Mouse (Mus musculus): ENCODE data around the gene Gm20388. TPM values are rescaled to one million over a fixed set of nuclear protein-coding genes. Genes with fewer than 3 reads are reported as not detected.
A peak's percentile ranks its signal among the peaks of the same experiment; 100 is the strongest.

The Gm20388 gene
- polyA plus RNA-seq, 1 experiment from 2014 or later = 12.4 TPM

DNA sequence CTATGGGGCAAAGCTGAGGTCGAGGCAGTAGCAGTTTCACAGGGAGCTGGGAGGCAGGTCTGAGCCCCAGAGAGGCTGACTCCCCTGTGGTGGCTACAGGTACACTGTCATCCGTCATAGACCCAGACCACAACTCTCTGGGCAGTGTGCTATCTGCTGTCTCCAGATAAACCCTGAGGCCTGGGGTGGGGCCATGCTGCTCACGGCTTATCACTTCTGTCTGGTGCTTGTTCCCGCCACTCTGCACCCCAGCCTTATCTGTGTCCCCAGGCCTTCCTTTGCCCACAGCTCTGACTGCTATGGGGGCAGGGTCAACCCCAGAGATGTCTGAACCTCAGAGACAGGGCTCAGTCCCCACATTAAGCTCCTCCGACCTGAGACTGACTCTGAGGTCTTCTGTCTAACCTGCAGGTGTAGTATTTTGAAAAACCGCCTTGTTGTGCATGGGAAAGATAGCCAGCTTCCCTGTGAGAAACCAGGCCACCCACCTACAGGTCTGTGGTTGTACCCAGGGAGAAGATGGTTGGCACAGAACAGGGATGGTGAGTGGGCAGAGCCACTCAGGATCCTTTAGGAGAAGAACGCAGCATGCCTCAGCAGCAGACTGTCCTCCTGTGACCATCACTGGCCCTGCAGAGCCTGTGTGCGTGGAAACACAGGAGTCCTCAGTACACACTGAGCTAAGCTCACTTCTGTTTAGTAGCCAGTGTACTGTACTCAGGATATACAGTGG lies 461.2 kb downstream of the Gm20388 start:
- Histone ChIP-seq H3K9ac (ENCODE audit: low read depth, low read length) (no peak overlapping the region; the same call in 1 of the 2 replicates), H3K27ac (ENCODE audit: low read depth, low read length) (no peak overlapping the region), H3K36me3 (ENCODE audit: control insufficient read depth, insufficient read depth, low read length) (no peaks in the 10 kb centered on the region), H3K9me3 (ENCODE audit: control insufficient read depth, low read length) (no peaks in the 10 kb centered on the region), H3K4me2 (ENCODE audit: low read length) (no peak overlapping the region), H3K4me1 (ENCODE audit: control insufficient read depth, insufficient read depth, low read depth, low read length) (peaks cover 30% of the 10 kb centered on the region), H3K4me3 (ENCODE audit: low read length) (no peak overlapping the region), H3K27me3 (replicated peaks; ENCODE audit: control insufficient read depth, insufficient read depth, low read length) (0 out of 2 replicates have a peak, but pooled peaks cover 4% of the 10 kb centered on the region)
- no peak for ATAC-seq
- 77% methylated on average over 8 of the region's 8 CpGs for WGBS

DNA sequence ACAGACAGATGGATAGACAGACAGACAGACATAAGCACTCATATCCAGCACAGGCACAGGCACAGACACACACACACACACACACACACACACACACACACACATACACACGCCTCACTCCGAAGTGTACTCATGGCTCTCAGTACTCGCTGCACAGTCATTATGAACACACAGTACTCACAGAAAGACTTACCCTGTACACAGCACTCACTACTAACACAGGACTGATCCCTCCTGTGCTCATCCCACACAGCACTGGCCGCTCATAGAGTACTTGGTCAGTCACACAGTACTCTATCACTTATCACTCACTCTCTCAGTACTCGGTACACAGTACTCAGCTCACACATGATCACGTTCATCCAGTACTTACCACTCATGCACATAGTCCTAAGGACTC lies 462.0 kb downstream of the Gm20388 start:
- no peak for ATAC-seq
- 96% methylated on average over 6 of the region's 6 CpGs for WGBS
- H3K4me1 ChIP-seq (ENCODE audit: control insufficient read depth, insufficient read depth, low read depth, low read length) = peaks cover 29% of the 10 kb centered on the region

DNA sequence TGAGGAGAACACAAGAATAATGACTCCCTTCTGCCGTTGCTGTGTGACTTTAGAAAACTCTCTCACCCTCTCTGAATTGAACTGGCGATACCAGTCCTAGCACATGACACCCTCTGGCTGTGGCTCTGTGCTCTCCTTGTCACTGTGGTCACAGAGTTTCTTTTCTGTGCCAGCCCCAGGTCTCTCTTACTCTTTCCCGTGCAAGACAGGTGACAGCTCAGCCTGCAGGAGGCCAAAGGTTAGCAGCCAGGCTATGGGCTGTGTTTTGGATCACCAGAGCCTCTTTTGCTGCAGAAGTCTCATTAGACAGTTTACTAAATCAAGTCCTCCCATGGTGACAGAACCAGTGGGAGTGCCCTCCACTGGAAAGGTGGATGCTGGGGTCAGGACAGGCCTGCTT lies 463.0 kb downstream of the Gm20388 start:
- ATAC-seq = no peak
- no peak overlapping the region for H3K4me2 ChIP-seq (ENCODE audit: low read length)
- 0 out of 2 replicates have a peak, but pooled peaks cover 4% of the 10 kb centered on the region for H3K27me3 ChIP-seq (replicated peaks; ENCODE audit: control insufficient read depth, insufficient read depth, low read length)
- H3K9me3 ChIP-seq (ENCODE audit: control insufficient read depth, low read length) = no peaks in the 10 kb centered on the region
- 74% methylated on average over 3 of the region's 3 CpGs for WGBS
- no peak overlapping the region for H3K27ac ChIP-seq (ENCODE audit: low read depth, low read length)
- H3K9ac ChIP-seq (ENCODE audit: low read depth, low read length) = no peak overlapping the region
- H3K4me3 ChIP-seq (ENCODE audit: low read length) = no peak overlapping the region
- peaks cover 32% of the 10 kb centered on the region for H3K4me1 ChIP-seq (ENCODE audit: control insufficient read depth, insufficient read depth, low read depth, low read length)
- H3K36me3 ChIP-seq (ENCODE audit: control insufficient read depth, insufficient read depth, low read length) = no peaks in the 10 kb centered on the region

More for the DNA sequence above, 462.0 kb downstream of the Gm20388 start:
- Histone ChIP-seq H3K9ac (ENCODE audit: low read depth, low read length) (no peak overlapping the region), H3K27ac (ENCODE audit: low read depth, low read length) (no peak overlapping the region), H3K4me3 (ENCODE audit: low read length) (no peak overlapping the region), H3K27me3 (replicated peaks; ENCODE audit: control insufficient read depth, insufficient read depth, low read length) (0 out of 2 replicates have a peak, but pooled peaks cover 4% of the 10 kb centered on the region), H3K4me2 (ENCODE audit: low read length) (no peak overlapping the region), H3K36me3 (ENCODE audit: control insufficient read depth, insufficient read depth, low read length) (no peaks in the 10 kb centered on the region), H3K9me3 (ENCODE audit: control insufficient read depth, low read length) (no peaks in the 10 kb centered on the region)

DNA sequence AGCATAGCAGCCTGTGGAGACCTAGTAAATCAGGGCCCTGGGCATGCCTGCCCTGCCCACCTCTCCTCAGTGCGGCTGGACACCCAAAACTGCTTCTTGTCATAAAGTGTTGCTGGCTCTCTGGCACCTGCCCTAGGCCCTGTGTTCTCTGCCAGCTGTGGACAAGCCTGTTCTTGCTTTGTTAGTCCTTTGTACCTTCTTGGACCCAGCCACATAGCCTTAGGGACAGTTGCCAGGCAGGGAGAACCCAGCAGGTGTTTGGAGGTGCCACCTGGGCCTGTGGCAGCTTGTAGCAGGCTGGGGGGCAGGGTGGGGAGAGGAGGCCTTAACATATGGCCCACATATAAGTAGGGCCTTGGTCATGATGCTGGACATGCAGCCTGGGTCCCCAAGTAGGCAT lies 463.4 kb downstream of the Gm20388 start:
- peak overlapping the region; percentile 63; the same call in 1 of the 2 replicates for H3K27ac ChIP-seq (ENCODE audit: low read depth, low read length)
- H3K9me3 ChIP-seq (ENCODE audit: control insufficient read depth, low read length) = no peaks in the 10 kb centered on the region
- 0 out of 2 replicates have a peak, but pooled peaks cover 4% of the 10 kb centered on the region for H3K27me3 ChIP-seq (replicated peaks; ENCODE audit: control insufficient read depth, insufficient read depth, low read length)
- H3K4me3 ChIP-seq (ENCODE audit: low read length) = no peak overlapping the region
- ATAC-seq = no peak
- no peak overlapping the region for H3K4me2 ChIP-seq (ENCODE audit: low read length)
- no peaks in the 10 kb centered on the region for H3K36me3 ChIP-seq (ENCODE audit: control insufficient read depth, insufficient read depth, low read length)
- H3K4me1 ChIP-seq (ENCODE audit: control insufficient read depth, insufficient read depth, low read depth, low read length) = peaks cover 30% of the 10 kb centered on the region
- 50% methylated on average over 1 of the region's 1 CpGs for WGBS
- no peak overlapping the region for H3K9ac ChIP-seq (ENCODE audit: low read depth, low read length)

DNA sequence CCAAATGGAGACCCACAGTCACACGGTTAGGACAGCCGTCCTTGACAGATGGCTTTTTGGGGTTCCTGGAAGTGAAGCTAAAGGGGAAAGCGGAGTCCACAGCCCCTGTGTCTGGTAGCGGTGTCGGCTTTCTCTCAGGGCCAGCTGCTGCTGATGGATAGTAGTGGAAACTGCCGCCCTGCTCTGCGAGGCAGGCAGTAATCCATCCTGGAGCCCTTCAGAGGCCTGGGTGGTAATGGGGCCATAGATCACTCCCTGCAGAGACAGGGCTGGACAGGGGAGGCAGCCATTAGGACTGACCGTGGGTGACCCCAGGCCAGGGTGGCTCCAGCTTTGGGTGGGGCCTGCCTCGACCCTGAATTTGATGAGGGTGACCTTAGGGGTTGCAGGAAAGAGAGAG lies 463.9 kb downstream of the Gm20388 start:
- Histone ChIP-seq H3K4me2 (ENCODE audit: low read length) (no peak overlapping the region), H3K4me1 (ENCODE audit: control insufficient read depth, insufficient read depth, low read depth, low read length) (peaks cover 30% of the 10 kb centered on the region), H3K27me3 (replicated peaks; ENCODE audit: control insufficient read depth, insufficient read depth, low read length) (0 out of 2 replicates have a peak, but pooled peaks cover 4% of the 10 kb centered on the region), H3K36me3 (ENCODE audit: control insufficient read depth, insufficient read depth, low read length) (no peaks in the 10 kb centered on the region), H3K27ac (ENCODE audit: low read depth, low read length) (peak overlapping the region; percentile 63; the same call in 1 of the 2 replicates), H3K9ac (ENCODE audit: low read depth, low read length) (0 out of 2 replicates have a peak overlapping the region, but pooled peaks have one; percentile 23), H3K9me3 (ENCODE audit: control insufficient read depth, low read length) (no peaks in the 10 kb centered on the region), H3K4me3 (ENCODE audit: low read length) (no peak overlapping the region)
- 0 out of 2 replicates have a peak, but pooled peaks have one; percentile 31 for ATAC-seq
- WGBS = 38% methylated on average over 9 of the region's 9 CpGs

DNA sequence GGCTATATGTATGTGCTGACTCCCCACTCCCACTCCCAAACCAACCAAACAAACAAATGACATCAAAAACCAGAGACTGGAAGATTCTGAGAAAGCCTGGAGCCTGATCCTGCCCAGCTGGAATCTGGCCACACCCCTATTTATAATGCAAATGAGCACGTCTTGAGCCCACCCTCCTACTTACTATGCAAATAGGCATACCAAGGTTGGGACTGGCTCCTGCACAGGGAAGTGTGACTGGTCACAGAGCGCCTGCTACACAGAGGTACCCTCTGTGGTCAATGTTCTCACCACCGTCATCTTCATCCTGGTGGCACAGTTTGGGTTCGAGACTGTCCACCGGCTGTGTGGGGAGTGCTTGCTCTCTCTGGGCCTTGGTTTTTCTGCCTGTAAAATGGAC lies 464.5 kb downstream of the Gm20388 start:
- WGBS = 48% methylated on average over 5 of the region's 5 CpGs
- Histone ChIP-seq H3K9me3 (ENCODE audit: control insufficient read depth, low read length) (no peaks in the 10 kb centered on the region), H3K4me2 (ENCODE audit: low read length) (no peak overlapping the region), H3K4me3 (ENCODE audit: low read length) (no peak overlapping the region), H3K36me3 (ENCODE audit: control insufficient read depth, insufficient read depth, low read length) (no peaks in the 10 kb centered on the region), H3K4me1 (ENCODE audit: control insufficient read depth, insufficient read depth, low read depth, low read length) (peaks cover 29% of the 10 kb centered on the region), H3K27me3 (replicated peaks; ENCODE audit: control insufficient read depth, insufficient read depth, low read length) (0 out of 2 replicates have a peak, but pooled peaks cover 2% of the 10 kb centered on the region), H3K27ac (ENCODE audit: low read depth, low read length) (no peak overlapping the region), H3K9ac (ENCODE audit: low read depth, low read length) (no peak overlapping the region)
- no peak for ATAC-seq

DNA sequence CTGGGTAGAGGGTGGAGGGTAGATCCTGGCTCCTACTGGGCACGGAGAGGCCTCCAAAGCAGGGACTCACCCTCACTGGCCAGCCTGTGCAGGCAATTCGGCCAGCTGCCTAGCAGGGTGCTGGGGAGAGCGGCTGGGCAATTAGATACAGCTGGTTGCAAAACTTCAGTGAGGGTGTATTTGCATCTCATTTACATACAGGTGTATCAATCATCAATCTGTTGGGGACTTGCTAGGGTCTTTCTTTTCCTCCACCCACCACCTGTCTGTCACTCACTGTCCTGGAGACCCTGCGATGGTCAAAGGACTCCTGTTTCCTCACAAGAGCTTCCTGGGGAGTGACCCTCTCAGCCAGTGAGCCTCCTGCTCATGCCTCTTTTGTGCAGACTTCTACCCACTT lies 465.6 kb downstream of the Gm20388 start:
- H3K36me3 ChIP-seq (ENCODE audit: control insufficient read depth, insufficient read depth, low read length) = no peaks in the 10 kb centered on the region

DNA sequence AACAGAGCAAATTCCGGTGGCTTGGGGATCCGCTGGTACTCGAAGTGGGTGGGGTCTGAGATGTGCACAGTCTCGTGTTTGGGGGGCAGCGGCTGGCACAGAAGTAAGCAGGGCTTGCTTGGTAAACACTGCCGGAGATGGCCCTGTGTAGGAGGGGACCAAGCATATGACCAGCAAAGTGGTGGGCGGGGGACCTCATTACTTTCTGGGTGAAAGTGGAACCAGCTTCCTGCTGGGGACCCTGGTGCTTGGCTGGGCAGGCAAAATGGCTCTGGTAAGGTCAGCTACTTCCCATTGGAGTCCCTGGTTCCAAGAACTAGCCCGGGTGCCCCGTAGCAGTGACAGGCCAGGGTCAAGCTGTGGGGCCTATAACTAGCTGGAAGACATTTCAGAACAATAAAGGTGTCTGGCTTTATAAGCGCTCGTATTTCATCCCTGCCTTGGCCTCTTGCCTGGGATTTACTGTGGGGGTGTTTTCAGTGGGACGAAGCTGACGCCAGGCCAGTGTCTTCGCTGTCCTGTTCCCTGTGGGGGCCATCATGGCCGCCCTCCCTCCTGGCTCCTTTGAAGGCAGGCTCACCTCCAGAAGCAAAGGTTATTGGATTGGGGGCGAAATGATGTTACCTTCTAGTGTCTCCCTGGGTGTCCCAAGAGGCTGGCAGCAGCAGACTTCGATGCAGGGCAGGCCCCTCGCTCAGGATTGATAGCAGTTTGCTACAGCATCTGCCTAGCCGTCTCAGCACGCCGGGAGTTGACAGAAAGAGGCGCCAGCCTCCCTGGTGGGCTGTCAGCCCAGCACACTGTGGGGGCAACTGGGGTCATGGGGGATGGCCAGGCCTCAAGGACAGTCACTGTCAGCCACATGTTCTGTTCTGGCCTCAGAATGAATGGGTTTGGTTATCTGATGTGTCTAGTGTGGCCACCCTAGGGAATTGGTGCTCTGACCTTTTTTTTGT lies 466.5 kb downstream of the Gm20388 start:
- H3K9ac ChIP-seq (ENCODE audit: low read depth, low read length) = peak overlapping the region; percentile 3; the same call in 1 of the 2 replicates
- H3K4me3 ChIP-seq (ENCODE audit: low read length) = no peak overlapping the region
- 40% methylated on average over 22 of the region's 22 CpGs for WGBS
- no peaks in the 10 kb centered on the region for H3K36me3 ChIP-seq (ENCODE audit: control insufficient read depth, insufficient read depth, low read length)
- H3K4me1 ChIP-seq (ENCODE audit: control insufficient read depth, insufficient read depth, low read depth, low read length) = peaks cover 45% of the 10 kb centered on the region
- no peak for ATAC-seq
- H3K4me2 ChIP-seq (ENCODE audit: low read length) = no peak overlapping the region
- no peaks in the 10 kb centered on the region for H3K9me3 ChIP-seq (ENCODE audit: control insufficient read depth, low read length)
- H3K27me3 ChIP-seq (replicated peaks; ENCODE audit: control insufficient read depth, insufficient read depth, low read length) = no peaks in the 10 kb centered on the region
- H3K27ac ChIP-seq (ENCODE audit: low read depth, low read length) = no peak overlapping the region

More for the DNA sequence above, 465.6 kb downstream of the Gm20388 start:
- H3K9me3 ChIP-seq (ENCODE audit: control insufficient read depth, low read length) = no peaks in the 10 kb centered on the region
- no peaks in the 10 kb centered on the region for H3K27me3 ChIP-seq (replicated peaks; ENCODE audit: control insufficient read depth, insufficient read depth, low read length)
- no peak overlapping the region for H3K27ac ChIP-seq (ENCODE audit: low read depth, low read length)
- H3K4me3 ChIP-seq (ENCODE audit: low read length) = no peak overlapping the region
- H3K4me1 ChIP-seq (ENCODE audit: control insufficient read depth, insufficient read depth, low read depth, low read length) = peaks cover 36% of the 10 kb centered on the region
- H3K9ac ChIP-seq (ENCODE audit: low read depth, low read length) = no peak overlapping the region; the same call in 1 of the 2 replicates
- H3K4me2 ChIP-seq (ENCODE audit: low read length) = no peak overlapping the region
- ATAC-seq = no peak; the same call in 1 of the 2 replicates
- WGBS = 24% methylated on average over 4 of the region's 4 CpGs

DNA sequence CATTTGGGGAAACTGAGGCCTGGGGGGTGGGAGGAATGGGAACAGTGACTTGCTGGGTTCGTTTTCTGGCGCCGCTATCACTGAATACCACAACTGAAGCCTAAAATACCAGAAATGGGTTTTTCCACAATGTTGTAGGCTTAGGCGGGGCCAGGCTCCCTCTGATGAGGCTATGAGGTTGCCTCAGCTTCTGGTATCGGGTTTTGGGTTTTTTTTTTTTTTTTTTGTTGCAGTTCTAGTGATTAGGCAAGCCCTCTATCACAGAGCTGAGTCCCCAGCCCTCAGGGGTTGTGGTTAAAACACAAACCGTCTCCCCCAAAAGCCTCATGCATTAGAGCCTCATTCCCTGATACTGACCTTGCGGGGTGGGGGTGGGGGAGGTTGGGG lies 467.2 kb downstream of the Gm20388 start:
- Histone ChIP-seq H3K36me3 (ENCODE audit: control insufficient read depth, insufficient read depth, low read length) (no peaks in the 10 kb centered on the region), H3K4me3 (ENCODE audit: low read length) (no peak overlapping the region), H3K27ac (ENCODE audit: low read depth, low read length) (no peak overlapping the region), H3K9me3 (ENCODE audit: control insufficient read depth, low read length) (no peaks in the 10 kb centered on the region), H3K27me3 (replicated peaks; ENCODE audit: control insufficient read depth, insufficient read depth, low read length) (no peaks in the 10 kb centered on the region), H3K4me1 (ENCODE audit: control insufficient read depth, insufficient read depth, low read depth, low read length) (peaks cover 51% of the 10 kb centered on the region), H3K4me2 (ENCODE audit: low read length) (no peak overlapping the region), H3K9ac (ENCODE audit: low read depth, low read length) (no peak overlapping the region)
- WGBS = 59% methylated on average over 7 of the region's 7 CpGs
- ATAC-seq = no peak
